Mouse (Mus musculus) hindbrain, embryonic 15.5 days (tissue): ENCODE data around the gene Rapgef2. TPM values are rescaled to one million over a fixed set of nuclear protein-coding genes. Genes with fewer than 3 reads are reported as not detected.

Experiments
- ATAC-seq: fragments of 200-750 bp; cut with Nextera tagmentation; 2 replicates; pipeline ENCODE4 v1.8.0; 2017; ENCODE audit warnings: low read depth, moderate number of reproducible peaks, moderate TSS enrichment; ENCODE audit not compliant: low FRiP score
- H3K27ac ChIP-seq: fragments of 300-500 bp; sonication (generic); replicated peaks from 2 replicates; pipeline ENCODE4 v1.5.1; 2015; ENCODE audit warnings: mild to moderate bottlenecking, inconsistent platforms
- H3K27me3 ChIP-seq: fragments of 300-500 bp; sonication (generic); 2 replicates; pipeline ENCODE4 v1.6.1; 2015; ENCODE audit warnings: control low read depth, inconsistent platforms
- H3K36me3 ChIP-seq: fragments of 300-500 bp; sonication (generic); 2 replicates; pipeline ENCODE4 v1.6.1; 2015; ENCODE audit warnings: control low read depth, inconsistent platforms
- H3K4me1 ChIP-seq: fragments of 300-500 bp; sonication (generic); replicated peaks from 2 replicates; pipeline ENCODE4 v1.6.1; 2015; ENCODE audit warnings: control low read depth, inconsistent platforms
- H3K4me2 ChIP-seq: fragments of 300-500 bp; sonication (generic); 2 replicates; pipeline ENCODE4 v1.6.1; 2015; ENCODE audit warnings: moderate library complexity, mild to moderate bottlenecking, inconsistent platforms
- H3K4me3 ChIP-seq: fragments of 300-500 bp; sonication (generic); 2 replicates; pipeline ENCODE4 v1.5.1; 2015; ENCODE audit warnings: mild to moderate bottlenecking, inconsistent platforms
- H3K9ac ChIP-seq: fragments of 300-500 bp; sonication (generic); 2 replicates; pipeline ENCODE4 v1.6.1; 2015; ENCODE audit warnings: inconsistent platforms
- H3K9me3 ChIP-seq: fragments of 300-500 bp; sonication (generic); 2 replicates; pipeline ENCODE4 v1.6.1; 2016; ENCODE audit warnings: control low read depth, inconsistent platforms
- WGBS: fragments of 180-500 bp; shearing (Covaris S2); methylation state at CpG from one replicate; pipeline ENCODE4 v1.1.7; 2015; 5-methylcytosine and 5-hydroxymethylcytosine counted together
- polyA plus RNA-seq: library from polyadenylated mRNA; unstranded; fragments of >200 nt; fragmentation: Nextera tagmentation; extraction: Ambion mirVana; gene quantifications from 2 replicates; pipeline ENCODE4 v1.2.1, GENCODE M21; 2015

The Rapgef2 gene
- polyA plus RNA-seq, 1 experiment from 2014 or later: 13.5 TPM

- Histone ChIP-seq H3K4me1 (peaks cover 36% of the 10 kb centered on the region), H3K9ac (no peak overlapping the region), H3K4me3 (no peak overlapping the region), H3K9me3 (no peaks in the 10 kb centered on the region), H3K27me3 (no peaks in the 10 kb centered on the region), H3K36me3 (no peaks in the 10 kb centered on the region), H3K27ac (no peak overlapping the region), H3K4me2 (no peak overlapping the region)
- ATAC-seq: no peak
These were observed 147.7 kb downstream of the Rapgef2 start for GRCm38 (mm10) chr3:79138601-79139000.

GRCm38 (mm10) chr3:79130991-79131390 is 155.3 kb downstream of the Rapgef2 start:
- Histone ChIP-seq H3K4me1 (peaks cover 5% of the 10 kb centered on the region; the same call in 1 of the 2 replicates), H3K4me3 (no peak overlapping the region), H3K27ac (no peak overlapping the region), H3K4me2 (no peak overlapping the region), H3K27me3 (no peaks in the 10 kb centered on the region), H3K9ac (no peak overlapping the region), H3K9me3 (no peaks in the 10 kb centered on the region), H3K36me3 (no peaks in the 10 kb centered on the region)
- no peak for ATAC-seq
- 85% methylated on average over 3 of the region's 3 CpGs for WGBS

GRCm38 (mm10) chr3:79129044-79129600 is 157.2 kb downstream of the Rapgef2 start:
- Histone ChIP-seq H3K27ac (no peak overlapping the region), H3K9me3 (no peaks in the 10 kb centered on the region), H3K9ac (no peak overlapping the region), H3K4me1 (peaks cover 5% of the 10 kb centered on the region; the same call in 1 of the 2 replicates), H3K4me2 (no peak overlapping the region), H3K27me3 (no peaks in the 10 kb centered on the region), H3K36me3 (no peaks in the 10 kb centered on the region), H3K4me3 (no peak overlapping the region)
- ATAC-seq: no peak
- 74% methylated on average over 6 of the region's 6 CpGs for WGBS

- Histone ChIP-seq H3K4me1 (peaks cover 5% of the 10 kb centered on the region; the same call in 1 of the 2 replicates), H3K27me3 (no peaks in the 10 kb centered on the region), H3K36me3 (no peaks in the 10 kb centered on the region), H3K9me3 (no peaks in the 10 kb centered on the region), H3K27ac (no peak overlapping the region), H3K4me2 (no peak overlapping the region), H3K9ac (no peak overlapping the region), H3K4me3 (no peak overlapping the region)
- ATAC-seq: no peak
- 87% methylated on average over 2 of the region's 2 CpGs for WGBS
These were observed 158.5 kb downstream of the Rapgef2 start for GRCm38 (mm10) chr3:79127797-79128196.

DNA sequence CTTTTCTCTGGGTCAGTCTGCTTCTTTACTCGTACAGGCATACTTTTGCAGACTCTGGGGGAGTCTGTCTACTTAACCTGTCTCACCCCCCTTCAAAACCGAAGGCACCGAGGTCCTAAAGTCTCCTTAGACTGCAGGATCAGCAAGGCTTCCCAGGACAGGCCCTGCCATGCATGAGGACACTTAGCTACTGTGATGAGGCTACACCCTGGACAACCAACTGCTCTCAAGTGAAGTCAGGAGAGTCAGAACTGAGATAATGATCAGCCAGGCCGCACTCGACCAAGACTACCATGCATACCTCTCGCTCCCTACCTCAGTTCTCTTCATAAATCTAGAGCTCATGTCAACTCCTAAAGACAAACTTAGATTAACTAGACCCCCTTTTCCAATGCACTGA is 159.5 kb downstream of the Rapgef2 start:
- no peaks in the 10 kb centered on the region for H3K36me3 ChIP-seq
- no peaks in the 10 kb centered on the region for H3K9me3 ChIP-seq
- no peak overlapping the region for H3K4me2 ChIP-seq
- ATAC-seq: no peak
- WGBS: 89% methylated on average over 6 of the region's 6 CpGs
- H3K27ac ChIP-seq: no peak overlapping the region
- H3K9ac ChIP-seq: no peak overlapping the region
- peaks cover 5% of the 10 kb centered on the region; the same call in 1 of the 2 replicates for H3K4me1 ChIP-seq
- H3K27me3 ChIP-seq: no peaks in the 10 kb centered on the region
- H3K4me3 ChIP-seq: no peak overlapping the region

GRCm38 (mm10) chr3:79121391-79121790 is 164.9 kb downstream of the Rapgef2 start:
- no peak overlapping the region for H3K27ac ChIP-seq
- H3K9me3 ChIP-seq: no peaks in the 10 kb centered on the region
- ATAC-seq: 0 out of 2 replicates have a peak, but pooled peaks have one; percentile 17

GRCm38 (mm10) chr3:79119983-79120382 is 166.3 kb downstream of the Rapgef2 start:
- Histone ChIP-seq H3K36me3 (no peaks in the 10 kb centered on the region), H3K27me3 (no peaks in the 10 kb centered on the region), H3K4me3 (no peak overlapping the region)

More at GRCm38 (mm10) chr3:79121391-79121790, 164.9 kb downstream of the Rapgef2 start:
- Histone ChIP-seq H3K4me3 (no peak overlapping the region), H3K36me3 (no peaks in the 10 kb centered on the region), H3K27me3 (no peaks in the 10 kb centered on the region), H3K4me1 (no peaks in the 10 kb centered on the region), H3K9ac (no peak overlapping the region), H3K4me2 (no peak overlapping the region)
- 66% methylated on average over 7 of the region's 7 CpGs for WGBS

GRCm38 (mm10) chr3:79110153-79110552 is 176.2 kb downstream of the Rapgef2 start:
- H3K27ac ChIP-seq: no peak overlapping the region
- 97% methylated on average over 6 of the region's 6 CpGs for WGBS
- H3K9me3 ChIP-seq: no peaks in the 10 kb centered on the region
- no peak overlapping the region for H3K4me2 ChIP-seq
- H3K36me3 ChIP-seq: peaks cover 3% of the 10 kb centered on the region; the same call in 1 of the 2 replicates
- H3K4me1 ChIP-seq: no peaks in the 10 kb centered on the region
- no peak for ATAC-seq
- H3K27me3 ChIP-seq: no peaks in the 10 kb centered on the region
- H3K4me3 ChIP-seq: no peak overlapping the region
- no peak overlapping the region for H3K9ac ChIP-seq

More at GRCm38 (mm10) chr3:79119983-79120382, 166.3 kb downstream of the Rapgef2 start:
- WGBS: 96% methylated on average over 12 of the region's 12 CpGs
- ATAC-seq: no peak
- Histone ChIP-seq H3K4me1 (no peaks in the 10 kb centered on the region), H3K4me2 (no peak overlapping the region), H3K9me3 (no peaks in the 10 kb centered on the region), H3K27ac (no peak overlapping the region), H3K9ac (no peak overlapping the region)

- H3K36me3 ChIP-seq: peaks cover 7% of the 10 kb centered on the region; the same call in 1 of the 2 replicates
- no peak overlapping the region for H3K9ac ChIP-seq
- H3K4me3 ChIP-seq: no peak overlapping the region
- no peaks in the 10 kb centered on the region for H3K4me1 ChIP-seq
- WGBS: 88% methylated on average over 6 of the region's 6 CpGs
- no peaks in the 10 kb centered on the region for H3K9me3 ChIP-seq
- no peak for ATAC-seq
- no peak overlapping the region for H3K27ac ChIP-seq
- H3K27me3 ChIP-seq: no peaks in the 10 kb centered on the region
- no peak overlapping the region for H3K4me2 ChIP-seq
These were observed 178.1 kb downstream of the Rapgef2 start for GRCm38 (mm10) chr3:79108246-79108645.

GRCm38 (mm10) chr3:79106360-79106759 is 180.0 kb downstream of the Rapgef2 start:
- Histone ChIP-seq H3K4me1 (no peaks in the 10 kb centered on the region), H3K4me2 (no peak overlapping the region), H3K36me3 (peaks cover 4% of the 10 kb centered on the region; the same call in 1 of the 2 replicates), H3K27ac (no peak overlapping the region), H3K9ac (no peak overlapping the region), H3K4me3 (no peak overlapping the region), H3K9me3 (no peaks in the 10 kb centered on the region), H3K27me3 (no peaks in the 10 kb centered on the region)
- WGBS: 83% methylated on average over 2 of the region's 2 CpGs
- no peak for ATAC-seq

DNA sequence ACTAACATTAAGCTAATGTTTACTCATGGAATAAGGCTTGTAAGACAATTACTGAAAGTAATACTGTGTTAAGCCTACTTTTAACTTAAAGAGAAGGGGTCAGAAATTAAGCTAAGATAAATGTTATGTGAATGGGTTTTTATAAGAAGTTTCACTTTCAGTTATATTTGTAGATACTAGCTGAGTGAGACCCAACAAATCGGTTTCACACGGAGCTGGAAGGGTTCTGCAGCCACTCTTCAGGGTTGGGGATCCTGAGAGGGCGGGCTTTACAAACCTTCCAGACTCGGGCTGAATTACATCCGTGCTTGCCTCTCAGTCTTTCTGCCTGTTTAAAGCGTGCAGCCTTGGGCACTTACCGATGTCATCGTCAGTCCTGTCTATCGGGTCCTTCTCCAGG is 182.7 kb downstream of the Rapgef2 start:
- Histone ChIP-seq H3K27ac (no peak overlapping the region), H3K27me3 (no peaks in the 10 kb centered on the region), H3K9ac (no peak overlapping the region), H3K36me3 (peaks cover 7% of the 10 kb centered on the region), H3K4me2 (no peak overlapping the region), H3K9me3 (no peaks in the 10 kb centered on the region), H3K4me3 (no peak overlapping the region), H3K4me1 (no peaks in the 10 kb centered on the region)
- ATAC-seq: no peak
- WGBS: 95% methylated on average over 9 of the region's 9 CpGs

- no peak overlapping the region for H3K4me2 ChIP-seq
- peaks cover 18% of the 10 kb centered on the region for H3K36me3 ChIP-seq
- 88% methylated on average over 6 of the region's 6 CpGs for WGBS
- no peak for ATAC-seq
- H3K4me3 ChIP-seq: no peak overlapping the region
- H3K9ac ChIP-seq: no peak overlapping the region
- H3K4me1 ChIP-seq: no peaks in the 10 kb centered on the region
- no peaks in the 10 kb centered on the region for H3K27me3 ChIP-seq
- H3K9me3 ChIP-seq: no peaks in the 10 kb centered on the region
- H3K27ac ChIP-seq: no peak overlapping the region
These were observed 184.6 kb downstream of the Rapgef2 start for GRCm38 (mm10) chr3:79101737-79102136.

DNA sequence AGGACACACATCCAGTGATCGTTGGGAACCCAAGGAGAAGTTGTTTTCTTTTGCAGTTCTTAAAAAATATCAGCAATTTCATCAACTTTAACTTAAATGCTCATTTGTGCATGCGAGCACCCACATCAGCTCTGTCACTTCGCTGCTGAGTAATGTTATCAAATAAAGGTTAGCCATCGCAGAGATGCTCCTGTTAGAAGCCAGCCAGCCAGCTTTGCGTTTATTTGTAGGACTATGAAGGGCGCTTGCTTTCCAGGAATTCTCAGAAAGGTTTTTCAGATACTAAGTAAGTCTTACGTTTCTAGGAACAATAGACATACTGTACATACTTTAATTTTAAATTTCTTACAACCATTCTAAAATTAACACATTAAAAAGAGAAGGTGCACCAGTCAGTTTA is 185.5 kb downstream of the Rapgef2 start:
- H3K9ac ChIP-seq: no peak overlapping the region
- no peak overlapping the region for H3K27ac ChIP-seq
- no peaks in the 10 kb centered on the region for H3K27me3 ChIP-seq
- no peaks in the 10 kb centered on the region for H3K4me1 ChIP-seq
- no peaks in the 10 kb centered on the region for H3K9me3 ChIP-seq
- peaks cover 18% of the 10 kb centered on the region for H3K36me3 ChIP-seq
- no peak for ATAC-seq
- no peak overlapping the region for H3K4me3 ChIP-seq
- WGBS: 94% methylated on average over 7 of the region's 7 CpGs
- no peak overlapping the region for H3K4me2 ChIP-seq
